Mouse (Mus musculus): Measurements from ENCODE around the gene Dcaf15.

Dcaf15 gene

GRCm38 (mm10) chr8:84065037-84065436 is 39.5 kb downstream of the Dcaf15 start, which contains the start of gene Gm10643:
Gene Gm10643 (minus strand): TSS chr8:84065137.
- ChIA-PET POLR2A (interaction anchor here in 2 of 4 experiments (0.8 to 4.5 kb wide), 6 partner anchors 7 to 64 kb away, joined by 3 to 88 read pairs (median 15); partner anchors contain the start of genes 1700067K01Rik (in 1 of the 2), Il27ra (in 1 of the 2) and Rln3 (in 1 of the 2)), CTCF (interaction anchor here in 2 of 4 experiments (1.3 to 1.5 kb wide), 3 partner anchors 26 kb away, joined by 3 to 5 read pairs (median 3); no protein-coding TSS in a partner anchor)

GRCm38 (mm10) chr8:84063861-84064610 is 40.5 kb downstream of the Dcaf15 start:
- CTCF ChIA-PET = interaction anchor here in 2 of 4 experiments (0.7 to 1.4 kb wide), 5 partner anchors 25 to 55 kb away, joined by 3 to 5 read pairs (median 3); no protein-coding TSS in a partner anchor
- POLR2A ChIA-PET = interaction anchor here in 2 of 4 experiments (0.9 to 4.5 kb wide), 7 partner anchors 12 to 53 kb away, joined by 3 to 88 read pairs (median 3); partner anchors contain the start of gene Dcaf15 (in 2 of the 2)

- CTCF ChIA-PET = interaction anchor here in 1 of 4 experiments (0.7 to 1.4 kb wide), 2 partner anchors 16 to 21 kb away, joined by 3 read pairs; no protein-coding TSS in a partner anchor
These were observed 44.3 kb downstream of the Dcaf15 start for GRCm38 (mm10) chr8:84060245-84060644.

GRCm38 (mm10) chr8:84059226-84059625 is 45.3 kb downstream of the Dcaf15 start:
- POLR2A ChIA-PET = interaction anchor here in 3 of 4 experiments (0.6 to 5.4 kb wide), 20 partner anchors 7 to 226 kb away, joined by 3 to 53 read pairs (median 4); partner anchors contain the start of genes Dcaf15 (in 3 of the 3), Mri1 (in 1 of the 3) and Rfx1 (in 1 of the 3)
- CTCF ChIA-PET = interaction anchor here (0.5 to 1.4 kb wide), 14 partner anchors 9 to 151 kb away, joined by 3 to 6 read pairs (median 3); no protein-coding TSS in a partner anchor

More at GRCm38 (mm10) chr8:84060245-84060644, 44.3 kb downstream of the Dcaf15 start:
- POLR2A ChIA-PET = interaction anchor here in 3 of 4 experiments (0.5 to 5.4 kb wide), 6 partner anchors 14 to 596 kb away, joined by 3 to 50 read pairs (median 6); partner anchors contain the start of genes Dcaf15 (in 2 of the 3) and Podnl1 (in 1 of the 3)

GRCm38 (mm10) chr8:84057827-84058226 is 46.7 kb downstream of the Dcaf15 start:
- CTCF ChIA-PET = interaction anchor here in 3 of 4 experiments (0.6 to 1.2 kb wide), 5 partner anchors 15 to 532 kb away, joined by 3 to 9 read pairs (median 4); partner anchors contain the start of genes Dcaf15 (in 1 of the 3) and Il27ra (in 1 of the 3)

GRCm38 (mm10) chr8:84053229-84053628 is 51.3 kb downstream of the Dcaf15 start:
- ChIA-PET POLR2A (interaction anchor here in 3 of 4 experiments (0.6 to 2.8 kb wide), 15 partner anchors 9 to 217 kb away, joined by 3 to 27 read pairs (median 4); partner anchors contain the start of genes Rfx1 (in 3 of the 3), Il27ra (in 2 of the 3), Ccdc130 (in 1 of the 3) and Dcaf15 (in 1 of the 3)), CTCF (interaction anchor here in 3 of 4 experiments (0.6 to 1.8 kb wide), 8 partner anchors 9 to 157 kb away, joined by 3 to 5 read pairs (median 4); partner anchors contain the start of genes Il27ra (in 1 of the 3) and Rln3 (in 1 of the 3))

More at GRCm38 (mm10) chr8:84057827-84058226, 46.7 kb downstream of the Dcaf15 start:
- POLR2A ChIA-PET = interaction anchor here (0.6 to 5.4 kb wide), 37 partner anchors 8 to 410 kb away, joined by 3 to 53 read pairs (median 4); partner anchors contain the start of genes 2210011C24Rik (in 2 of the 4), Asf1b (in 2 of the 4), Gm10644 (in 2 of the 4) and Il27ra (in 2 of the 4)

GRCm38 (mm10) chr8:84052746-84053145 is 51.8 kb downstream of the Dcaf15 start:
- CTCF ChIA-PET = interaction anchor here in 3 of 4 experiments (0.5 to 1.8 kb wide), 5 partner anchors 17 to 158 kb away, joined by 3 to 4 read pairs (median 3); no protein-coding TSS in a partner anchor
- POLR2A ChIA-PET = interaction anchor here in 3 of 4 experiments (0.6 to 2.8 kb wide), 7 partner anchors 9 to 78 kb away, joined by 3 to 20 read pairs (median 4); partner anchors contain the start of genes Il27ra (in 2 of the 3), Rfx1 (in 1 of the 3) and Rln3 (in 1 of the 3)

GRCm38 (mm10) chr8:84048171-84048570 is 56.4 kb downstream of the Dcaf15 start:
- ChIA-PET CTCF (interaction anchor here in 1 of 4 experiments (1.2 kb wide), 1 partner anchor 9 kb away, joined by 3 read pairs; no protein-coding TSS in a partner anchor), POLR2A (interaction anchor here in 1 of 4 experiments (1.7 to 4.1 kb wide), 2 partner anchors 9 to 20 kb away, joined by 6 to 25 read pairs; partner anchors contain the start of gene Rfx1)
